Mouse (Mus musculus) right cerebral cortex, postnatal 36 days (tissue): ENCODE measurements around the gene Wbp1l.

Experiments used
- DNase-seq, 2 experiments: peaks; one replicate each; pipeline ENCODE4 v3.0.0; 2022; ENCODE audit warnings: low spot score in 2 of 2, mixed read lengths in 1 of 2

Gene Wbp1l

DNA sequence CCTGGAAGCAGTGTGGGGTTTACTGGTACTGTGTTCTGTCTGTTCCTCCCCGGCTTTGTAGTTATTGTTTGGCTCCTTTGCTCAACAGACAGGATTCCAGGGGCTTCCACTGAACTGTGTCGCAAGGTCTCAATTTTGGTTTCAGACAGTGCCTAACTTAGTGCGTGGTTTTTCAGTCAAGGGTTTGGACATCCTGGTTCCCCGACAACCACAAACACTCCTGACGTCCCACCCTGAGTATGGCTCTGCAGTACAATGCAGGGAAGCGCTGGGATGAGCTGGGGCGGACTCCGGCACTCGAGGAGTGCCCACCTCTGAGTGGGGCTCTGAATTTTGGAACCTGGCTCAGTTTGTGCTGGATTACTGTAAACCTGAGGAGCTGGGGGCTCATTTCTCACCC is 30.9 kb downstream of the Wbp1l start:
- no peak for DNase-seq

- DNase-seq, result no peak
These were observed 32.8 kb downstream of the Wbp1l start for GRCm38 (mm10) chr19:46631637-46632036.

DNA sequence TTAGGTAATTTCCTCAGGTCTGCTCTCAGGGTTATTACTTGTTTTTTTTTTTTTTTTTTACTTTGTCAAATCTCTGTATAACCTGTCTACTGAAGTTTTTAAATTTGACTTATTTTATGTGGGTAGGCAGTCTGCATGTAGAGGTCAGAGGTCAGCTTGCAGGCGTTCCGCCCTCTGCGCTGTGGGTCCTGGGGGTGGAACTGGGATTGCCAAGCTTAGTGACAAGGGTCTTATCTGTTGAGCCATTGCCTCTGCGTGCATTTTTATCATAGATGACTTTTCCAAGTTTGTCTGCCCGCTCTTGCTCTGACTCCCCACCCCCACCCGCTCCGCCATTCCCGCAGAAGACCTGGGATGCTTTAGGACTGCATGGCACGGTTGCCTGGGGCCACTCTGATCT is 36.9 kb downstream of the Wbp1l start:
- DNase-seq, result no peak

DNA sequence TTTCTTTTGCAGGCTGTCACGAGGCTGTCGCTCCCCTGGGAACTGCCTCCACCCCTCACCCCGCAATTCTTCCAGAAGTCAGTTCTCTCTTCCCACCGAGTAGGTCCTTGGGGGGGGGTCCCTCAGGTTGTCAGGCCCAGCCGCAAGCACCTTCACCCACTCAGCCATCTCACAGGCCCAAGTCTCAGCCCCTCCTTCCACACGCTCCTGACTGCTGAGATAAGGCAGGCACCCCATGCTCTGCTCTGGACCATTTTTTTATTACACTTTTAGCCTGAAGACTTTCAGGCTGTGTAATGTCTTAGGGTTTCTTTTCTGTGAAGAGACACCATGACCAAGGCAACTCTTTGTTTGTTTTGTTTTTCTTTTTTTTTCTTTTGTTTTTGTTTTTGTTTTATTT is 38.7 kb downstream of the Wbp1l start:
- no peak for DNase-seq

DNA sequence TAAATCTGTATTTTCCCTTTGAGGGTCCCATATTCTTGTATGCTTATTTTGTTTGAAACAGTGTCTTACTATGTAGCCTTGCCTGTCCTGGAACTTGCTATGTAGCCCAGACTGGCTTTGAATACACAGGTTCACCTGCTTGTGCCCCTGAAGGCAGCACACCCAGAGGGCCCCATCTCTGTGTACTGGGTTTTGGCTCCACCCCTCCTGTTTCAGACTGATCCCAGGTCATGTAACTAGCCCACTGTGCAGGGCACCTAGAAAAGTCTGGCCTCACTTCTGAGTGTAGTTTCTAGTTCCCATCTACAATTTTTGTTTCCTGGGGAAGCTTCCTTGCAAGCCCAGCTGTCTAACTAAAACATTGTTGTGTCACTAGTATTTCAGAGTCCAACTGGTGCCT is 40.2 kb downstream of the Wbp1l start:
- no peak for DNase-seq

GRCm38 (mm10) chr19:46639496-46639895 is 40.6 kb downstream of the Wbp1l start:
- DNase-seq, result no peak

- no peak for DNase-seq
These were observed 41.9 kb downstream of the Wbp1l start for GRCm38 (mm10) chr19:46640780-46641179.

DNA sequence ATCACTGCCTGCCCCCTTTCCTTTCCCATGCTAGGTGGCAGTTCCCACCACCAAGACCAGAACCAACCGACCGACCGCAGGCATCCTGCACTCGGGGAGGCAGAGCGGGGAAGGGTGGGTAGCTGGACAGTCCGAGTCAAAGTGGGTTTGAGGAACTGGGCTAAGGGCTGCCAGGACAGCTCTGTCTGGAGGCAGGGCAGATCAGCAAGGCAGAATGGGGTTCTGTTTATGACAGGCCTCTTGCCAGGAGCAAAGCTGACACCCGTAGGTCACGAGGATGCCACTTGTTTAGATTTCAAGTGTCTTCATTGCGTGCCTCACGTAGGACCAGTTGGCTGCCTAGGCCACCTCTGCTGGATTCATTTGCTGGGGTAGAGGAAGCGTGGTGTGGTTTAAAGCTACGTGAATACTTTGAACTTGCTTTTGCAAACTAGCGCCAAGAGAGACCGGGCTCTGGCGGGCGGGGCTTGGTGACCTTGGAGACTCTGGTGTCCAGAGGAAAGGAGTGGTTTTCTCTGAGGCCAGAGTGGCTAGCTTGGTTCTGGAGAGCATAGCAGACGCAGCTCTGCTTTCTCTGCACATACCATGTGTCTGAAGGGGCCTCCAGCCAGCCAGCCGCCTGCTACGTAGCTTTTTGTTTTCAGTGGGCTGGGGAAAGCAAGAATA is 42.7 kb downstream of the Wbp1l start:
- no peak for DNase-seq

GRCm38 (mm10) chr19:46642136-46642753 is 43.4 kb downstream of the Wbp1l start:
- DNase-seq, result no peak

GRCm38 (mm10) chr19:46643236-46643635 is 44.4 kb downstream of the Wbp1l start:
- no peak for DNase-seq

GRCm38 (mm10) chr19:46644343-46644792 is 45.5 kb downstream of the Wbp1l start:
- DNase-seq, result no peak

DNA sequence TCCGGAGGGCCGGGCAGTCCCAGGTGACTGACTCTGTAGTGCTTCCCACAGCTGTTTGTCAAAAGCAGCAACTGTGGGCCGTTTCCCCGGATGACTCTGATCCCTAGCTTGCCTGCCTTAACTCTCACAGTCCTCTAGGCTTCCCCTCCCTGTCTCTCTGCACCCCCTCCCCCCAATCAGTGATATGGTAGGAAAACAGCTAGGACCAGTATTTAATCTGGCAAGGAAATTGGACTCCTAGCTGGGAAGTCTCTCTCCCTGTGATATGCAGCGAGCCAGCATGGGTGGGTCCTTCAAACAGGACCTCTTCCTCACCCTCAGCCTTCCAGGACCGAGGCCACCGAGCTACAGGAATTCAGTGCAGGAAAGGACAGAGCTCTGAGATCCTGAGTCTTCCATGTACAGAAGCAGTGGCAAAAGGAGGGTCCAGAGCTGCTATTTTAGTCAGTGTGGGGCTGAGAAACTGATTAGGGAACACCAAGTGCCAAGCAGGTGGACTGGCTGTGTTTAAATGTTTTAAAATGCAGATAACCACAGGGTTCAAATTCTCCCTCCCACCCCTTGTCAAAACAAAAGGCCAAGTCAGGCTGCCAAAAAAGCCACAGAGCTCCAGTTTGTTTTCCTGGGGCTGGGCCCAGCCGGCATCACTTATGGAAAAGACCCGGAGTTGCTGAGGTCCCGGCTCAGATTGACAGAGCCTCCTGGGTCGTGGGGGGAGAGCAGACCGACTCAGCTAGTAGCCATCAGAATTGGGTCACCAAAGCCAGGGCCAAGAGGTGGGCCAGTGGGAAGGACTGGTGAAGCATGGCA is 46.1 kb downstream of the Wbp1l start:
- DNase-seq, result no peak

DNA sequence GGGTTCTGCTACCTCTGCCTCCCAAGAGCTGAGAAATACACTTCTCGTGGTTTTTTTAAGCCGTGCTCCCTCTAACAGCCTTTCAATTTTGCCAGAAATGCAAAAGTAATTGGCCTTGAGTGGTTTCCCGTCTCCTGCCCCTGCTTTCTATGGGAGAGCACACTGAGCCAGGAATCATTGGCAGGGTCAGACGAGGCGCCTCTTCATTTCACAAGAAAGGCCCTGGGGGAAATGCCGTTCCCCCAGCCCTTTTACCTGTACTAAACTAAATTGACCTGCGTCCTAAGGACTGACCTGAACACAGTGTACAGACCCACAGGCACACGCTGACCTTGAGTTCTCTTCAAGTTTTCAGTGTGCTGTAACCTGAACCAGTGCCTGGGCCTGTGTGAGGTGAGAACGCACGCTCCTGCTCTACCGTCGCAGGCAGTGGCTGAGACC is 47.2 kb downstream of the Wbp1l start:
- DNase-seq, result no peak

DNA sequence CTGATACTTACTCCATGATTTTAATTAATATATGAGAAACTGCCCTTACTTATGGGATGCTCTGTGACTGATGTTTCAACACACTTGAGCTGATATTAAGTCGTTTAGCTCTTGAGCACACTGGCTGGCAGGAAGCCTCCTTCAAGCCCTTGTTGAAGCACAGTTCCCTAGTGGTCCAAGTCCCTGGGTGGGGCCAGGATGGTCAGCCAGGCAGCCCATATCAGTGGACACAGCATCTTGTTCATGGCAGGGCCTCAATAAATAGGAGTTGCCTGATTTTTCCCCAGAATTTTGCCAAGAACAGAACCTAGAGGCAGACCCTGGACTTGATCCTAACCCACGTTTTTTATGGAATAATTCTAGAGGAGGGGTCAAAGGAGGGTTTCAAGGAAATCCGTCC is 48.4 kb downstream of the Wbp1l start:
- DNase-seq, result no peak

DNA sequence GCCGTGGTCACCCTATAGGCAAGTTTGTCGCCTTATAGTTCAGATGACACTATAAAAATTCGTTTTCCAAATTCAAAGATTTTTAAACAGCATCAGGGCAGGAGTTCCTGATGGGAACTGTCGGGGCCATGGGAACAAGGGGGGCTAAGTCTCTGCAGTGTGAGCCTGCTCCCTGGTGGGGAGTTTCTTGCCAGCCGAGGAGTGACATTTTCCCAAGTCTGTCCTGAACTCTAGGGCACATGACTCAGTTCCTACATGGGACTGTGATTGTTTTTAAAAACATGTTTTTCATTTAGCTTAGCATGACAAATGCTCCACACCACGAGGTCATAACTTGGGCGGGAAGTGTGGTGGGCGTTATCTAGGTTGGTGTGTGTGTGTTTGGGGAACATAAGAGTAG is 49.0 kb downstream of the Wbp1l start:
- no peak for DNase-seq

DNA sequence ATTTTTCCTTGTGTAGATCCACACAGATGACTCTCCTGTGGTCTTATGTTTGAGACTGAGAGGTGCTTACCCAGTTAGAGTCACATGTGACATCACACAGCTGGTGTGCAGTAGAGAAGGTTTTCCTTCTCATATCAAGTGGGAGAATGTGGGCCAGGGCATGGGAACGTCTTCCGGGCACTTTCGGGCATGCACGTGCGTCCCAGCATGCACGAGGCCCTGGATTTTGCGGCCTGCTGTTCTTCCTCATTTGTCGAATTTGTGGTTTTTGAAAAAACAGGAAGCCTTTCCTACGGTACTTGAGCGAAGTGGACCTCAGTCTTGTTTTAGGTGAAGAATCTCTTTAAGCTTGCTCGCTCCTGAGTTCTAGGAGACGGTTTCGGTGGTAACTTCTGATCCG is 49.7 kb downstream of the Wbp1l start:
- no peak for DNase-seq

DNA sequence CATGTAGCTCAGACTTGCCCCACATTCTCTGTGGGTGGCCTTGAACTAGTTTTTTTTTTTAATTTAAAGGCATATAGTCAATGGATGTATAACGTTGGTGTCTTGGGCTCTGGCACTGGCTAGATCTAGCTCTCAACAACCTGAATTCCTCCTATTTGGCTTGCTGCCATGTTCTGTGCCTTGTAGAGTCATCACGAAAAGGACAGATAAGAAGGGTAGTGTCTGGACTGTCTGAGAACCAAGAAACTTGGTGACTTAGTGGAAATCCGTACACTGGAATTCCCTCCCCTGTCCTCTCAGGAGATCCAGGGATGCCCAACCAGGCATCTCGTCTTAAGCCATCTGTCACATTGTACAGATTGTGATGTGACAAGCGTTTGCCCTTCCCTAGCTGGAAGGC is 54.3 kb downstream of the Wbp1l start:
- DNase-seq, result no peak

- no peak for DNase-seq
These were observed 54.8 kb downstream of the Wbp1l start for GRCm38 (mm10) chr19:46653616-46654235.

- no peak for DNase-seq
These were observed 56.7 kb downstream of the Wbp1l start for GRCm38 (mm10) chr19:46655626-46656025.

DNA sequence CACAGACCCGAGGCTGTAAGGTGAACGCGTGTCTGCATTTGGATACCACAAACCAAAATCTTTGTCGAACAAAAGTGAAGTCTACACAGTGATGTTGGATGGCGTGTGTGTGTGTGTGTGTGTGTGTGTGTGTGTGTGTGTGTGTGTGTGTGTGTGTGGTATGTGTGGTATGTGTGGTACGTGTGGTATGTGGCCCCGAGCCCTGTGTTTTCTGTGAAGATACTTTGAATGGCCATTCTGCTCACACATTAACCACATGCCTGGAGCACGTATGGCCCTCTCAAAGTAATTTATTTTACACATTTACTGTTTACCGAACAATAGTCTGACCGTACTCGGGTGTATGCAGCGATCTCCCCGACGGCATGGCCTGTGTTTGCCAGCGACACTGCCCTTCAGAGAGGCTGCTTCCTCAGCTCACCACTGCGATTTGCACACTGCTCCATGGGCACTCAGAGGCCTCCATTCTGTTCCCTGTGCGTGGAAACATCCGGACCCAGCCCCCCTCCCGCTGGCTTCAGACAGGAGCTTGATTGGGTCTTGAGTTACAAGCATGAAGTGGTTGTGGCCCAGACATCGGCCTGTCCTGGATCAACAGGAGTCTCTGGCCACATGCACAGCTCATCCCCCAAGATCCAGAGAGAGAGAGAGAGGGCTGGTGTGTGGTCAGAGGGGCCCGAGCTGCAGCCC is 57.4 kb downstream of the Wbp1l start:
- no peak for DNase-seq

DNA sequence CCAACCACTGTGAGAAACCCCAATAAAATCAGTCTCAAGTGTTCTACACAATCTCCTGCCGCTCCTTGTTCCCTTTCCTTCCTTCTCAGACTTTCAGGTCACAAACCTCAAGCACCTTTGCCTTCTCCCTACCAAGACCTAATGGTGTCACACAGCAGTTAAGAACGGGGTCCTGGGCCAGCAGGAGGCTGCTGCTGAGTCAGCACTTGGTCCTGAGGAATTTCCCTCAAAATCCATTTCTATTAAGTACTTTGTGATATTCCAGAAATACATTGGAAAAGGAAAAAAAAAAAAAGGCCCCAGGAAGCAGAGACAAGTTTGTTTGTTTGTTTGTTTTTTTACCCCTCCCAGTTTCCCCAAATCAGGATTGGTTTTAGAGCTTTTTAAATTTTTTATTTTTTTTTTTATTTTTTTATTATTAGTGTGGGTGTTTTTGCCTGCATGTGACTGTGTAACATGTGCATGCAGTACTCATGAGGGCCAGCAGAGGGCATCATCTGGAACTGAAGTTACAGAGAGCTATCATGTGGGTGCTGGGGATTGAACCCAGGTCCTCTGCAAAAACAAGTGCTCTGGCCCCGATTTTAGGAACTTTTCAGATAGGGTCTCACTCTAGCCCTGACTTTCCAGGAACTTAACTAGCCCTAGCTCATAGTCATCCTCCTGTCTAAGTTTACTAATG is 58.6 kb downstream of the Wbp1l start:
- no peak for DNase-seq
